Mouse (Mus musculus): ENCODE results near the gene Zfp36. TPM values are rescaled to one million over a fixed set of nuclear protein-coding genes. Genes with fewer than 3 reads are reported as not detected.

Gene Zfp36
- polyA plus RNA-seq, 1 experiment from 2014 or later: 4.7 TPM

- peak overlapping the region; percentile 92; the same call in 1 of the 2 replicates for H3K27ac ChIP-seq (replicated peaks; ENCODE audit: low read depth, low read length)
- peaks cover 21% of the 10 kb centered on the region for H3K4me1 ChIP-seq (ENCODE audit: control insufficient read depth, insufficient read depth, low read length)
- peak overlapping the region; percentile 60; the same call in 1 of the 2 replicates for H3K4me2 ChIP-seq (ENCODE audit: low read depth, low read length)
These were observed 2.9 kb upstream of the Zfp36 start for GRCm38 (mm10) chr7:28382981-28383396.

GRCm38 (mm10) chr7:28382347-28382951, 2.4 kb upstream of the Zfp36 start:
- peak overlapping the region; percentile 27; the same call in 1 of the 2 replicates for H3K4me3 ChIP-seq (ENCODE audit: low read depth, low read length)
- H3K4me1 ChIP-seq (ENCODE audit: control insufficient read depth, insufficient read depth, low read length): peaks cover 25% of the 10 kb centered on the region
- H3K4me2 ChIP-seq (ENCODE audit: low read depth, low read length): peak overlapping the region; percentile 60
- H3K9me3 ChIP-seq (replicated peaks; ENCODE audit: control insufficient read depth, low read length): no peaks in the 10 kb centered on the region
- peak overlapping the region; percentile 22 for H3K9ac ChIP-seq (replicated peaks; ENCODE audit: low read length)
- DNase-seq (ENCODE audit: low spot score) (no peak), ATAC-seq (replicated peaks; ENCODE audit: insufficient number of reproducible peaks, low FRiP score, low TSS enrichment, low read depth) (peak; percentile 10; the same call in 1 of the 2 replicates)
- H3K27ac ChIP-seq (replicated peaks; ENCODE audit: low read depth, low read length): peak overlapping the region; percentile 92
- no peaks in the 10 kb centered on the region for H3K36me3 ChIP-seq (replicated peaks; ENCODE audit: control insufficient read depth, insufficient read depth, low read depth, low read length)
- WGBS: 45% methylated on average over 11 of the region's 12 CpGs
- no peaks in the 10 kb centered on the region for H3K27me3 ChIP-seq (ENCODE audit: control insufficient read depth, insufficient read depth, low read length)

More at GRCm38 (mm10) chr7:28382981-28383396, 2.9 kb upstream of the Zfp36 start:
- no peaks in the 10 kb centered on the region for H3K9me3 ChIP-seq (replicated peaks; ENCODE audit: control insufficient read depth, low read length)
- DNase-seq (ENCODE audit: low spot score) (no peak), ATAC-seq (replicated peaks; ENCODE audit: insufficient number of reproducible peaks, low FRiP score, low TSS enrichment, low read depth) (no peak)
- H3K9ac ChIP-seq (replicated peaks; ENCODE audit: low read length): no peak overlapping the region; the same call in 1 of the 2 replicates
- WGBS: 61% methylated on average over 11 of the region's 11 CpGs
- H3K36me3 ChIP-seq (replicated peaks; ENCODE audit: control insufficient read depth, insufficient read depth, low read depth, low read length): no peaks in the 10 kb centered on the region
- H3K27me3 ChIP-seq (ENCODE audit: control insufficient read depth, insufficient read depth, low read length): no peaks in the 10 kb centered on the region
- H3K4me3 ChIP-seq (ENCODE audit: low read depth, low read length): no peak overlapping the region

GRCm38 (mm10) chr7:28381938-28382337, 1.9 kb upstream of the Zfp36 start:
- H3K27me3 ChIP-seq (ENCODE audit: control insufficient read depth, insufficient read depth, low read length): no peaks in the 10 kb centered on the region
- H3K27ac ChIP-seq (replicated peaks; ENCODE audit: low read depth, low read length): peak overlapping the region; percentile 92
- 2% methylated on average over 18 of the region's 20 CpGs for WGBS
- no peaks in the 10 kb centered on the region for H3K36me3 ChIP-seq (replicated peaks; ENCODE audit: control insufficient read depth, insufficient read depth, low read depth, low read length)
- peaks cover 25% of the 10 kb centered on the region for H3K4me1 ChIP-seq (ENCODE audit: control insufficient read depth, insufficient read depth, low read length)
- ATAC-seq (replicated peaks; ENCODE audit: insufficient number of reproducible peaks, low FRiP score, low TSS enrichment, low read depth) (peak; percentile 44), DNase-seq (ENCODE audit: low spot score) (peak; percentile 88)
- no peaks in the 10 kb centered on the region for H3K9me3 ChIP-seq (replicated peaks; ENCODE audit: control insufficient read depth, low read length)
- peak overlapping the region; percentile 74 for H3K9ac ChIP-seq (replicated peaks; ENCODE audit: low read length)
- H3K4me3 ChIP-seq (ENCODE audit: low read depth, low read length): peak overlapping the region; percentile 27
- peak overlapping the region; percentile 60 for H3K4me2 ChIP-seq (ENCODE audit: low read depth, low read length)

- peaks cover 25% of the 10 kb centered on the region for H3K4me1 ChIP-seq (ENCODE audit: control insufficient read depth, insufficient read depth, low read length)
- ATAC-seq (replicated peaks; ENCODE audit: insufficient number of reproducible peaks, low FRiP score, low TSS enrichment, low read depth): no peak
These were observed 1.2 kb upstream of the Zfp36 start for GRCm38 (mm10) chr7:28381017-28381790.

GRCm38 (mm10) chr7:28378769-28379651, 1.0 kb downstream of the Zfp36 start:
- Histone ChIP-seq H3K4me2 (ENCODE audit: low read depth, low read length) (peak overlapping the region; percentile 95), H3K27ac (replicated peaks; ENCODE audit: low read depth, low read length) (peak overlapping the region; percentile 75), H3K27me3 (ENCODE audit: control insufficient read depth, insufficient read depth, low read length) (no peaks in the 10 kb centered on the region), H3K36me3 (replicated peaks; ENCODE audit: control insufficient read depth, insufficient read depth, low read depth, low read length) (no peaks in the 10 kb centered on the region), H3K9me3 (replicated peaks; ENCODE audit: control insufficient read depth, low read length) (no peaks in the 10 kb centered on the region), H3K9ac (replicated peaks; ENCODE audit: low read length) (peak overlapping the region; percentile 72), H3K4me1 (ENCODE audit: control insufficient read depth, insufficient read depth, low read length) (peaks cover 25% of the 10 kb centered on the region), H3K4me3 (ENCODE audit: low read depth, low read length) (peak overlapping the region; percentile 62)
- 1% methylated on average over 49 of the region's 53 CpGs for WGBS
- no peak for ATAC-seq (replicated peaks; ENCODE audit: insufficient number of reproducible peaks, low FRiP score, low TSS enrichment, low read depth)
- DNase-seq (ENCODE audit: low spot score): peak; percentile 91

More at GRCm38 (mm10) chr7:28381017-28381790, 1.2 kb upstream of the Zfp36 start:
- Histone ChIP-seq H3K4me2 (ENCODE audit: low read depth, low read length) (peak overlapping the region; percentile 60), H3K36me3 (replicated peaks; ENCODE audit: control insufficient read depth, insufficient read depth, low read depth, low read length) (no peaks in the 10 kb centered on the region), H3K9ac (replicated peaks; ENCODE audit: low read length) (peak overlapping the region; percentile 74), H3K9me3 (replicated peaks; ENCODE audit: control insufficient read depth, low read length) (no peaks in the 10 kb centered on the region), H3K27me3 (ENCODE audit: control insufficient read depth, insufficient read depth, low read length) (no peaks in the 10 kb centered on the region), H3K27ac (replicated peaks; ENCODE audit: low read depth, low read length) (peak overlapping the region; percentile 92), H3K4me3 (ENCODE audit: low read depth, low read length) (peak overlapping the region; percentile 27)
- 4% methylated on average over 30 of the region's 30 CpGs for WGBS
- DNase-seq (ENCODE audit: low spot score): peak; percentile 56

GRCm38 (mm10) chr7:28378066-28378690, 1.9 kb downstream of the Zfp36 start:
- H3K9ac ChIP-seq (replicated peaks; ENCODE audit: low read length): peak overlapping the region; percentile 72
- no peaks in the 10 kb centered on the region for H3K9me3 ChIP-seq (replicated peaks; ENCODE audit: control insufficient read depth, low read length)
- H3K27me3 ChIP-seq (ENCODE audit: control insufficient read depth, insufficient read depth, low read length): no peaks in the 10 kb centered on the region
- peak overlapping the region; percentile 75 for H3K27ac ChIP-seq (replicated peaks; ENCODE audit: low read depth, low read length)
- no peak for DNase-seq (ENCODE audit: low spot score)
- 38% methylated on average over 32 of the region's 32 CpGs for WGBS
- H3K36me3 ChIP-seq (replicated peaks; ENCODE audit: control insufficient read depth, insufficient read depth, low read depth, low read length): no peaks in the 10 kb centered on the region
- peak overlapping the region; percentile 62 for H3K4me3 ChIP-seq (ENCODE audit: low read depth, low read length)
- ATAC-seq (replicated peaks; ENCODE audit: insufficient number of reproducible peaks, low FRiP score, low TSS enrichment, low read depth): no peak
- peaks cover 25% of the 10 kb centered on the region for H3K4me1 ChIP-seq (ENCODE audit: control insufficient read depth, insufficient read depth, low read length)
- peak overlapping the region; percentile 95 for H3K4me2 ChIP-seq (ENCODE audit: low read depth, low read length)
